Mouse (Mus musculus) forebrain, embryonic 13.5 days (tissue): ENCODE measurements at regions not wholly inside any gene's neighbourhood (a gene's known extent, or its start where the extent isn't known, plus 50 kb on each side); places are given as distances from the start of the nearest gene placed in this dataset.
A peak's percentile ranks its signal among the peaks of the same experiment; 100 is the strongest.

Source experiments
- ATAC-seq: fragments of 200-750 bp; cut with Nextera tagmentation; 2 replicates; pipeline ENCODE4 v1.8.0; 2017
- H3K27ac ChIP-seq: fragments of 300-500 bp; sonication (generic); 2 replicates; pipeline ENCODE4 v1.5.1; 2015; ENCODE audit warnings: inconsistent platforms, mild to moderate bottlenecking, moderate library complexity
- H3K27me3 ChIP-seq: fragments of 300-500 bp; sonication (generic); 2 replicates; pipeline ENCODE4 v1.6.1; 2015; ENCODE audit warnings: mild to moderate bottlenecking, inconsistent platforms
- H3K36me3 ChIP-seq: fragments of 300-500 bp; sonication (generic); 2 replicates; pipeline ENCODE4 v1.6.1; 2015; ENCODE audit warnings: mild to moderate bottlenecking, inconsistent platforms; ENCODE audit not compliant: poor library complexity, severe bottlenecking
- H3K4me1 ChIP-seq: fragments of 300-500 bp; sonication (generic); 2 replicates; pipeline ENCODE4 v1.6.1; 2015; ENCODE audit warnings: inconsistent platforms
- H3K4me2 ChIP-seq: fragments of 300-500 bp; sonication (generic); 2 replicates; pipeline ENCODE4 v1.6.1; 2015; ENCODE audit warnings: inconsistent platforms, mild to moderate bottlenecking, moderate library complexity
- H3K4me3 ChIP-seq: fragments of 300-500 bp; sonication (generic); 2 replicates; pipeline ENCODE4 v1.5.1; 2015; ENCODE audit warnings: mild to moderate bottlenecking, inconsistent platforms
- H3K9ac ChIP-seq: fragments of 300-500 bp; sonication (generic); 2 replicates; pipeline ENCODE4 v1.6.1; 2015; ENCODE audit warnings: mild to moderate bottlenecking, inconsistent platforms
- H3K9me3 ChIP-seq: fragments of 300-500 bp; sonication (generic); replicated peaks from 2 replicates; pipeline ENCODE4 v1.6.1; 2016; ENCODE audit warnings: inconsistent platforms
- WGBS: fragments of 180-500 bp; shearing (Covaris S2); methylation state at CpG from one replicate; pipeline ENCODE4 v1.1.7; 2015; 5-methylcytosine and 5-hydroxymethylcytosine counted together

GRCm38 (mm10) chr15:94137159-94137952 is 327.9 kb downstream of the Adamts20 start:
- Histone ChIP-seq H3K4me3 (peak overlapping the region; percentile 6; the same call in 1 of the 2 replicates), H3K4me1 (peaks cover 13% of the 10 kb centered on the region; the same call in 1 of the 2 replicates), H3K27ac (no peak overlapping the region), H3K4me2 (peak overlapping the region; percentile 33), H3K27me3 (no peaks in the 10 kb centered on the region), H3K36me3 (no peaks in the 10 kb centered on the region), H3K9me3 (peaks cover 6% of the 10 kb centered on the region; the same call in 1 of the 2 replicates), H3K9ac (no peak overlapping the region)
- peak; percentile 80 for ATAC-seq
- WGBS, result 55% methylated on average over 27 of the region's 27 CpGs

- ATAC-seq, result no peak
- Histone ChIP-seq H3K4me2 (no peak overlapping the region), H3K4me3 (no peak overlapping the region), H3K36me3 (no peaks in the 10 kb centered on the region), H3K9me3 (no peaks in the 10 kb centered on the region), H3K9ac (no peak overlapping the region), H3K27ac (no peak overlapping the region), H3K4me1 (0 out of 2 replicates have a peak, but pooled peaks cover 5% of the 10 kb centered on the region), H3K27me3 (no peaks in the 10 kb centered on the region)
- 86% methylated on average over 5 of the region's 5 CpGs for WGBS
Observed at GRCm38 (mm10) chr15:94112801-94113200, 352.4 kb downstream of the Adamts20 start.

- Histone ChIP-seq H3K27ac (no peak overlapping the region), H3K4me1 (0 out of 2 replicates have a peak, but pooled peaks cover 5% of the 10 kb centered on the region), H3K27me3 (no peaks in the 10 kb centered on the region), H3K9me3 (no peaks in the 10 kb centered on the region), H3K9ac (no peak overlapping the region), H3K36me3 (no peaks in the 10 kb centered on the region), H3K4me2 (no peak overlapping the region), H3K4me3 (no peak overlapping the region)
- ATAC-seq, result no peak
- 58% methylated on average over 2 of the region's 2 CpGs for WGBS
Observed at GRCm38 (mm10) chr15:94107186-94107716, 358.0 kb downstream of the Adamts20 start.

- WGBS, result 80% methylated on average over 5 of the region's 5 CpGs
- ATAC-seq, result no peak
- no peak overlapping the region for H3K4me2 ChIP-seq
- H3K9ac ChIP-seq, result no peak overlapping the region
- H3K4me3 ChIP-seq, result no peak overlapping the region
- no peaks in the 10 kb centered on the region for H3K27me3 ChIP-seq
- no peak overlapping the region for H3K27ac ChIP-seq
- H3K4me1 ChIP-seq, result no peaks in the 10 kb centered on the region
- no peaks in the 10 kb centered on the region for H3K9me3 ChIP-seq
- no peaks in the 10 kb centered on the region for H3K36me3 ChIP-seq
Observed at GRCm38 (mm10) chr15:94090644-94091043, 374.6 kb downstream of the Adamts20 start.

GRCm38 (mm10) chr15:94089856-94090255 is 375.4 kb downstream of the Adamts20 start:
- H3K36me3 ChIP-seq, result no peaks in the 10 kb centered on the region
- H3K27me3 ChIP-seq, result no peaks in the 10 kb centered on the region
- WGBS, result 67% methylated on average over 6 of the region's 6 CpGs
- no peak overlapping the region for H3K4me3 ChIP-seq
- H3K9ac ChIP-seq, result no peak overlapping the region
- H3K9me3 ChIP-seq, result no peaks in the 10 kb centered on the region
- H3K27ac ChIP-seq, result no peak overlapping the region
- no peak overlapping the region for H3K4me2 ChIP-seq
- ATAC-seq, result no peak
- no peaks in the 10 kb centered on the region for H3K4me1 ChIP-seq

- no peaks in the 10 kb centered on the region for H3K4me1 ChIP-seq
- no peaks in the 10 kb centered on the region for H3K9me3 ChIP-seq
- no peaks in the 10 kb centered on the region for H3K36me3 ChIP-seq
- no peak overlapping the region for H3K9ac ChIP-seq
- no peak overlapping the region for H3K4me3 ChIP-seq
- no peak for ATAC-seq
- no peaks in the 10 kb centered on the region for H3K27me3 ChIP-seq
- WGBS, result 88% methylated on average over 4 of the region's 4 CpGs
- H3K4me2 ChIP-seq, result no peak overlapping the region
- no peak overlapping the region for H3K27ac ChIP-seq
Observed at GRCm38 (mm10) chr15:94082369-94082768, 382.8 kb downstream of the Adamts20 start.

GRCm38 (mm10) chr15:94077056-94077455 is 388.2 kb downstream of the Adamts20 start:
- Histone ChIP-seq H3K9me3 (no peaks in the 10 kb centered on the region), H3K9ac (no peak overlapping the region)

GRCm38 (mm10) chr15:94074161-94074950 is 390.9 kb downstream of the Adamts20 start:
- Histone ChIP-seq H3K4me2 (no peak overlapping the region), H3K9ac (no peak overlapping the region), H3K4me1 (no peaks in the 10 kb centered on the region), H3K27me3 (no peaks in the 10 kb centered on the region), H3K36me3 (no peaks in the 10 kb centered on the region), H3K4me3 (no peak overlapping the region), H3K27ac (no peak overlapping the region), H3K9me3 (no peaks in the 10 kb centered on the region)
- no peak for ATAC-seq
- 67% methylated on average over 7 of the region's 7 CpGs for WGBS

More at GRCm38 (mm10) chr15:94077056-94077455, 388.2 kb downstream of the Adamts20 start:
- Histone ChIP-seq H3K36me3 (no peaks in the 10 kb centered on the region), H3K4me1 (no peaks in the 10 kb centered on the region), H3K4me3 (no peak overlapping the region), H3K27me3 (no peaks in the 10 kb centered on the region), H3K4me2 (no peak overlapping the region), H3K27ac (no peak overlapping the region)
- ATAC-seq, result no peak
- 90% methylated on average over 6 of the region's 6 CpGs for WGBS

GRCm38 (mm10) chr15:94067721-94068120 is 397.5 kb downstream of the Adamts20 start:
- H3K4me2 ChIP-seq, result no peak overlapping the region
- no peak overlapping the region for H3K4me3 ChIP-seq
- 89% methylated on average over 3 of the region's 3 CpGs for WGBS
- no peak for ATAC-seq
- H3K27ac ChIP-seq, result no peak overlapping the region
- H3K9ac ChIP-seq, result no peak overlapping the region
- H3K36me3 ChIP-seq, result no peaks in the 10 kb centered on the region
- no peaks in the 10 kb centered on the region for H3K4me1 ChIP-seq
- no peaks in the 10 kb centered on the region for H3K27me3 ChIP-seq
- H3K9me3 ChIP-seq, result no peaks in the 10 kb centered on the region

- H3K36me3 ChIP-seq, result no peaks in the 10 kb centered on the region
- 32% methylated on average over 5 of the region's 5 CpGs for WGBS
- peak; percentile 50; the same call in 1 of the 2 replicates for ATAC-seq
Observed at GRCm38 (mm10) chr15:94049638-94050273, 415.5 kb downstream of the Adamts20 start.

GRCm38 (mm10) chr15:94046186-94046585 is 419.0 kb downstream of the Adamts20 start:
- WGBS, result 93% methylated on average over 6 of the region's 6 CpGs
- Histone ChIP-seq H3K4me1 (peaks cover 8% of the 10 kb centered on the region; the same call in 1 of the 2 replicates), H3K9me3 (no peaks in the 10 kb centered on the region; the same call in 1 of the 2 replicates), H3K4me3 (no peak overlapping the region), H3K9ac (no peak overlapping the region), H3K27me3 (no peaks in the 10 kb centered on the region), H3K36me3 (no peaks in the 10 kb centered on the region), H3K4me2 (no peak overlapping the region), H3K27ac (no peak overlapping the region)
- no peak for ATAC-seq

More at GRCm38 (mm10) chr15:94049638-94050273, 415.5 kb downstream of the Adamts20 start:
- Histone ChIP-seq H3K4me2 (no peak overlapping the region), H3K4me1 (peaks cover 8% of the 10 kb centered on the region; the same call in 1 of the 2 replicates), H3K9me3 (no peaks in the 10 kb centered on the region), H3K9ac (no peak overlapping the region), H3K27ac (no peak overlapping the region), H3K27me3 (no peaks in the 10 kb centered on the region), H3K4me3 (no peak overlapping the region)
